18 mouse cellular contexts compared by ENCODE assay signal in genomic region chr10:85242701-85243100, GRCm38 (mm10). TPM values are rescaled to one million over a fixed set of nuclear protein-coding genes. Genes with fewer than 3 reads are reported as not detected.
DNase-seq lines count a peak whose midpoint lies in the region; ATAC-seq lines count a peak whose summit lies in the region.
"Had no signal": no experiment of that assay in that cellular context is flagged by ENCODE, and none has a peak within 500 bp of the region (broad histone marks: within the 10 kb centered on the region; RNA-seq: fewer than 3 reads in every experiment).

No protein-coding gene starts in this region.

- DNase-seq in brain, adult 2 months (ENCODE audit: low read depth, low spot score): peak; percentile 90
- peak; percentile 77 to 88 for DNase-seq in cerebellum, adult 18-20 months
- DNase-seq in cerebellum, adult 9-11 months: peak; percentile 83
- DNase-seq in cerebellum, postnatal 36 days: peak; percentile 71 to 77
- DNase-seq in frontal cortex, postnatal 10 days (ENCODE audit: low spot score in 2 of 2): no peak
- DNase-seq in T-cell, adult 2 months (ENCODE audit: low spot score): no peak
- DNase-seq: adrenal gland, postnatal 14 days; embryo, embryonic 11 days; gastrocnemius, postnatal 10 days; heart, adult 18-20 months; heart, postnatal 10 days; heart, postnatal 4 days; kidney, adult 11 months had no signal

- ATAC-seq in erythroid progenitor cell, adult 5-6 weeks (replicated peaks; ENCODE audit: low FRiP score, poor library complexity, severe bottlenecking): no peak
- ATAC-seq: activated CD4-positive, CD25-positive, alpha-beta regulatory T cell, adult 4 months; forebrain, embryonic 15.5 days; hindbrain, postnatal 0 days had no signal

RNA-seq across cellular contexts. Expression of gene Cry1, which starts 57.8 kb away (rescaled TPM):
- total RNA-seq in erythroid progenitor cell, adult 5-6 weeks (2015; ENCODE audit: low replicate concordance): 2.9 and 7.1 TPM in 2 replicates
- total RNA-seq in erythroid progenitor cell, adult 5-6 weeks (2017; ENCODE audit: low replicate concordance): 6.9 and 7.6 TPM in 2 replicates
- total RNA-seq: MEL had no signal

Comparison
In these comparisons a context has a peak if more than half of its experiments do, and no peak if none do; other contexts are left out.
1. DNase-seq: peak in brain, adult 2 months (single experiment), cerebellum, adult 18-20 months (2 of 2), cerebellum, adult 9-11 months (single experiment) and cerebellum, postnatal 36 days (2 of 2); none in frontal cortex, postnatal 10 days (0 of 2) and T-cell, adult 2 months (single experiment).